Mouse (Mus musculus): Measurements from ENCODE around the gene Yipf4.

- TF ChIP-seq CTCF (IDR thresholded peaks at IDR 0.05; ENCODE audit: extremely low read depth, insufficient read length, insufficient replicate concordance, low read depth, low read length) (no peak), POLR2A (IDR thresholded peaks at IDR 0.05; ENCODE audit: low read depth, low read length) (no peak)
These were observed 39.5 kb upstream of the Yipf4 start for GRCm38 (mm10) chr17:74449776-74450175.
